Mouse (Mus musculus) gastrocnemius, adult 2 months (tissue): Measurements from ENCODE around the gene Zcchc8. TPM values are rescaled to one million over a fixed set of nuclear protein-coding genes. Genes with fewer than 3 reads are reported as not detected.

Experiments
- DNase-seq: peaks from one replicate; pipeline ENCODE4 v3.0.0; 2022
- H3K27ac ChIP-seq: fragments of 200-600 bp; 2 replicates; pipeline ENCODE4 v1.8.1; 2022; ENCODE audit warnings: mild to moderate bottlenecking
- H3K4me3 ChIP-seq: fragments of 200-600 bp; 2 replicates; pipeline ENCODE4 v1.8.1; 2022; ENCODE audit warnings: mild to moderate bottlenecking, moderate library complexity
- CTCF ChIP-seq: fragments of 200-600 bp; IDR thresholded peaks from 2 replicates; pipeline ENCODE4 v1.8.1; 2022; ENCODE audit warnings: antibody characterized with exemption, mild to moderate bottlenecking, moderate library complexity
- intact Hi-C: fragments of 180-260 bp; cut with DNase I; formaldehyde crosslinking; loops from one replicate; pipeline ENCODE4 v1.15.1; 2025
- total RNA-seq, 2 experiments: library from RNA; stranded (reverse); gene quantifications; 2 replicates each; pipeline ENCODE4 v1.2.3; 2021

Gene Zcchc8
- total RNA-seq, 2 experiments from 2014 or later, result 17.1 to 22.0 TPM

DNA sequence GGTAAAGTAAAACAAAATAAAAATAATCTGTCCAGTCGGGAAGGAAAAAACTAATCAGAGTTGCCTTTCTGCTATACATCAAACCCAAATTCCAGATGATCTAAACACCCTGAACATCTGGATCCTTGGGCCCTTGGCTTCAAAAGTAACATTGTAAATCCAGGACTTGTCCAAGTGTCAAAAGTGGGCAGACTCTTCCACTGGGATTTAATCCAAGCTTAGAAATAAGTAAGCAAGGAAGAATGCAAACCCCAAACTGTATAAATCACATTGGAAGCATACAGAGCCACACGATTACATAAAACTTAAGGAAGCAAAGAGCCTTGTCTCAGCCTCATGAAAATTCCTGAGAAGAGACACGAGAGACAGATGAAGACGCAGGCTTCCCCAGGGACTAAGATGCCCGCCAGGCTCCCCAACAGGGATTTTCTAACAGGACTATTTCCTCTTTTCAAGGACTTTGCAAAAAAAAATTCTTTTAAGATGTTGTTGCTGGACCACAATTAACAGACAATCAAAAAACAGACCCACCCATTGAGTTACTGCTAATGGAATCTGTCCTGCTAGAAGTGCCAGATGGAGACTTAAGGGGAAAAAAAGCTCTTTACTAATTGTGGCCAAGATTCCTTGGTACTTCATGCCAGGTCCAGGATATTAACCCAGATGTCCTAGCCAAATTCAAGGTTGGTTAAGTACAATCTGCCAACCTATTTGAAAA lies 41.2 kb downstream of the Zcchc8 start:
- intact Hi-C loops, result no loop called here
- H3K4me3 ChIP-seq, result peak overlapping the region; percentile 9; the same call in 1 of the 2 replicates
- H3K27ac ChIP-seq, result peak overlapping the region; percentile 99
- no peak for DNase-seq
- TF ChIP-seq CTCF, result no peak

DNA sequence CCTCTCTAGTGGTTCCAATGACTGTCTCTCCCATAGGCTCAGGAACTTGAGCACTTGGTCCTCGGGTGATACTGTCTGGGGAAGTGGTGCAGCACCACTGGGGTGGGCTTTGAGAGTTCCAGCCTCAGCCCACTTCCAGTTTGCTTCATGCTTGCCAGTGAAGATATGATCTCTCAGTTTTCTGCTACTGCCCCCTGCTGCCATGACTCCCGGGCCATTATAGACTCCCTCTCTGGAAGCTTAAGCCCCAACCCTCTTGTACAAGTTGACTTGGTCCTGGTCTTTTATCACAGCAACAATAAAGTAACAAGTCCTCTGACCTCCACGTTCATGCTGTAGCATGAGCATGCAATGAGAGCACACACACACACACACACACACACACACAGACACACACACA lies 41.8 kb downstream of the Zcchc8 start:
- TF ChIP-seq CTCF, result peak; percentile 17; the same call in 1 of the 2 replicates
- Histone ChIP-seq H3K4me3 (no peak overlapping the region), H3K27ac (peak overlapping the region; percentile 99)
- intact Hi-C loops, result no loop called here
- no peak for DNase-seq

DNA sequence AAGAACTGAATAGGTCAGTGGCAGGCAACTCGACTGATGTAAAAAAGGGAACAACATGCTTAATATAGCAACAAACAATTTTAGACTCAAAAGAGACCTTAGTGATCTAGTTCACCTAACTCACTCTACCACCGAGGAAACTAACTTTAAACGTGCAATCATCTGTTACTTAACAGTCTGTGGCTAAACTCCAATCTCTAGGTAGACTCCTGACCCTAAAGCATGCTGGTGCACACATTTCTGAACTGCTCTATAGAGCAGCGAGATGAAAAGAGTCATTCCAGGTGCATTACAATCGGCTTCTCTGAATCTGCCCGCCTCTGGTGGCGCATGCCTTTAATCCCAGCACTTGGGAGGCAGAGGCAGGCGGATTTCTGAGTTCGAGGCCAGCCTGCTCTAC lies 45.2 kb downstream of the Zcchc8 start:
- intact Hi-C loops, result no loop called here
- TF ChIP-seq CTCF, result no peak
- Histone ChIP-seq H3K4me3 (peak overlapping the region; percentile 34; the same call in 1 of the 2 replicates), H3K27ac (peak overlapping the region; percentile 84)
- no peak for DNase-seq

DNA sequence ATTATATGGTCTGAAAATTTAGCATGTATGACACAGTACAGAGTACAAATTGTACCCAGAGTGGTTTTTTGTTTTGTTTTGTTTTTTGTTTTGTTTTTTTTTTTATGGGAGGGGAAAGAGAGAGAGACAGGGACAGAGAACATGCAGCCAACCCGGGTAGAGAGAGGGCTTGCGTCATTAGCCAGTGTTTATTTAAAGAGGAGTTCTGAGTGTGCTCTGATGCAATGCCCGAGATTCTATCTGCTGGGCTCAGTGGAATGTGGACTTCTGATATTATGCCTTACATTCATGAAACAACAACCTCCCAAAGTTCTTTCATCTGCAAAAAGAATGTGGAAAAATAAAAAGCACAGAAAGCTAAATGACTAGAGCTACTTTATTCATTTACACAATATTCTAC lies 45.7 kb downstream of the Zcchc8 start:
- intact Hi-C loops, result no loop called here
- H3K4me3 ChIP-seq, result peak overlapping the region; percentile 34; the same call in 1 of the 2 replicates
- peak; percentile 57 for DNase-seq
- TF ChIP-seq CTCF, result no peak
- peak overlapping the region; percentile 84 for H3K27ac ChIP-seq

DNA sequence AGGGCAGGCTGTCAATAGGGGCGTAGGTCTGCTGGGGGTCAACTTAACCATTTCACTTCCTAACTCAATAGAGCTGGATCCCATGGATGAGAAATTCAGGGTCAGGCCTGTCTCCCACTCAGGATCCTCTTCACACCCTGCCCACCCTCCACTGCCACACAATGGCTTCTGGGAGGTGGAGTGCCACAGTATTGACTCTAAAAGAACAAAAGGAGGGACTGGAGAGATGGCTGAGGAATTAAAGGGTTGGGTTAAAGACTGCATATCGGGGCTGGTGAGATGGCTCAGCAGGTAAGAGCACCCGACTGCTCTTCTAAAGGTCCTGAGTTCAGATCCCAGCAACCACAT lies 49.5 kb downstream of the Zcchc8 start:
- DNase-seq, result no peak
- intact Hi-C loops, result no loop called here
- Histone ChIP-seq H3K4me3 (peak overlapping the region; percentile 73), H3K27ac (peak overlapping the region; percentile 97)
- no peak for TF ChIP-seq CTCF

DNA sequence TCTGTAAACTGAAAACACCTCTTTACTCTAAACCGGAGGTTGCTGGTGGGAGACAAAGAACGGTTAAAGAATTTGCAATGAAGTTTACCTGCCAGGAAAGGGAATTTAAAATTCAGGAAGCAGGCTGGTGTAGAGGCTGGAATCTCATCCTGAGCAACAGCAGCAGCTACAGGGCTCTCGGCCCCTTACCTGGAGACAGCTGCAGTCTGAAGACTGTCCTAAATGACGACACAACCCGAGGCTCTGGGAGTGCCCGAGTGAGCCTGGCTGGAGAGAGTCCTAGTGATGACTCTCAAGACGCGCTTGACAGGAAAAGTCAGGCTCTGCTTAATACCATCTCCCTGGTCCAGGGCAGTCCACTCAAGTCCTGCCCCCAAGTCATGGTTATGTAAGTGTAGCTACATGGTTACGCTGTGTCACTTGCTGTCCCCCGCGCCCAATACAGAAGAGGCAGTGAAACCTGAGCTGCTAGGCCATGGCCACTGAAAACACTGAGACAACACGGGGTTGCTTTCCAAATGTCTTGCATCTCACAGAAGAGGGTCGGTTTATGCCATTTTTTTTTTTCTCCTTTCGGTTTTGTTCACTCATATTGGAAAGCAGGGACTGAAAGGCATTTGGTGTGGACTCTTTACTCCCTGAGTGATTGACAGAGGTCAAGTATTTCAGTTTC lies 50.0 kb downstream of the Zcchc8 start:
- peak; percentile 84 for DNase-seq
- peak overlapping the region; percentile 97 for H3K27ac ChIP-seq
- intact Hi-C loops, result no loop called here
- TF ChIP-seq CTCF, result no peak
- H3K4me3 ChIP-seq, result peak overlapping the region; percentile 73

DNA sequence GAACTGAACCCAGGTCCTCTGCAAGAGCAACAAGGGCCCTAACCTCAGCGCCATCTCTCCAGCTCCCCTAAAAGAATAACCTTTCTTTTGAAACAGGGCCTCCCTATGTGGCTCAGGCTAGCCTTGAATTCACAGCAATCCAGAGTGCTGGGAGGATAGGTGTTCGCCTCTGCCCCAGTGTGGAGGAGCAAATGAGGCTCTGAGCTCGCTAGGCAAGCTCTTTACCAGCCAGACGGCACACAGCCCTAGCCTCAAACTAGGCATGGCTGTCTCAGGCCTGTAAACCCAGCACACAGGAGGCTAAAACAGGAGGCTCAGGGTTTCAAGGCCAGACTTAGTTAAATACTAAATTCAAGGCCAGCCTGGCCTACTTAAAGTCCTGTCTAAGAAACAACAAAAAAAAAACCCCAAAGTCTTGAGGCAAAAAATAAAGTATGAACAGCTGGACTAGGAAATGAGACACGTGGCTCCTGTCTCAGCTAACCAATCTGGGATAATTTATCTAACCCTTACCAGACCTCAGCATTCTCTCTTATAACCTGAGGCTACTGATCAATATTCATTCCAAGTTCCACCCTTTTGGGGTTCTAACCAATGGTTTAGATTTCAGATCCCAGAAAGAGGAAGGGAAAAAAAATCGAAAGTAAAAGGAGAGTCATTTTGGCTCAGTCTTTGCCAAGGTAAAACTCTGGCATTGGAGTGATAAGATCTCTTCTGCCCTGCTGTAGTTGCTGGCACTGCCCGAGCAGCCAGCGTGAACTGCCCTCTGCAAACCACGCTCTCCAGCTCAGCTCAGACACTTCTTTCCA lies 50.7 kb downstream of the Zcchc8 start:
- Histone ChIP-seq H3K27ac (peak overlapping the region; percentile 97), H3K4me3 (peak overlapping the region; percentile 73)
- DNase-seq, result peak; percentile 56
- intact Hi-C loops, result no loop called here
- no peak for TF ChIP-seq CTCF

DNA sequence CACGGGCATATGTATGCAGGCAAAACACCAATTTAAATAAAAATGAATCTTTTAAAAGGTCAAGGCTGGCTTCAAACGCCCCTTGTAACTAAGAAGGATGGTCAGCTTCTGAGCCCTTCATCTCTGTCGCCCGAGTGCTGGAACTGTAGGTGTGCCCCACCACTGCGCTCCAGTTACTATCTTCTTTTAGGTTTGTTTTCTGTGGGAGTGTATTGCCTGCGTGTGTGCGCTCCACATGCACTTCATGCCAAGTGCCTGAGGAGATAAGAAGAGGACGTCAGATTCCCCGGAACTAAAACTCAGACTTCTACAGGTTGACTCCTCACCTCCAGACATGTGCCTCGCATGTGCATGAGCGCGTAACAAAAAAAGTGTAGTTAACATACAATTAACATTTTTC lies 53.0 kb downstream of the Zcchc8 start:
- DNase-seq, result no peak
- H3K27ac ChIP-seq, result peak overlapping the region; percentile 97
- intact Hi-C loops, result no loop called here
- peak overlapping the region; percentile 73 for H3K4me3 ChIP-seq
- no peak for TF ChIP-seq CTCF

DNA sequence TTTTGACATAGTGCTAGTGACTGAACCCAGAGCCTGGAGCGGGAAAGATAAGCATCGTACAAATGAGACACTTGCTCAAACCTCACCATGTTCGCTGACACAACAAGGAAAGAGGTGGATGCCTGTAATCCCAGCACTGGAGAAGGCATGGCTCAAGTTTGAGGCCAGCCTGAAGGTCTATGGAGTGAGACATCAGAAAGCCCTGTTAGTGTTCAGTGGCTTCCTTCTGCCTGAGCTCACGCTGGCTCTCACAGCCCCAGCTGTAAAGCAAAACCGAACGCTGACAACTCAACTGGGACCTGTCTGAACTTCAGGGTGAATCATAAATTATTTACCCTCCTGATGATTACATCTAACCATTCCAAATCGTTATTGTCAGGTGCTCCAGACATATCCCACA lies 54.9 kb downstream of the Zcchc8 start:
- intact Hi-C loops, result no loop called here
- peak overlapping the region; percentile 97 for H3K27ac ChIP-seq
- peak overlapping the region; percentile 73 for H3K4me3 ChIP-seq
- no peak for TF ChIP-seq CTCF
- peak; percentile 60 for DNase-seq

DNA sequence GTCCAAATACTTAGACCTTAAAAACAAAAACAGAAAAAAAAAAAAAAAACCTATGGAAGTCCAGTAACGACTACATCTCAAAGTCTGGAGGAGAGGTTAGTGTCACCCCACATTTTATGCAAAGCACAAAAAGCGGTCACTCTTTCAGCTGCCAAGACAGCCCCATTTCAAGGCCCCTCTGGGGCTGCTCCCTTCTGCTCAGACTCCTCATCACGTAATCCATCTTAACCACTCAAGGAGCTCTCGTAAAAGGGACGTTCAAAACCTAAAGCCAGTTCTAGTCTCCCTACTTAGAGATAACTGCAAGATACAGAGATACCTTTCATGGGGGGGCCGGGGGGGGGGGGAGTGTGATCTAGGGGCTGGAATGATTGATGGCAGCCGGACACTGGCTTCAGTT lies 56.6 kb downstream of the Zcchc8 start:
- no peak for TF ChIP-seq CTCF
- intact Hi-C loops, result no loop called here
- Histone ChIP-seq H3K4me3 (peak overlapping the region; percentile 48), H3K27ac (peak overlapping the region; percentile 97)
- no peak for DNase-seq

DNA sequence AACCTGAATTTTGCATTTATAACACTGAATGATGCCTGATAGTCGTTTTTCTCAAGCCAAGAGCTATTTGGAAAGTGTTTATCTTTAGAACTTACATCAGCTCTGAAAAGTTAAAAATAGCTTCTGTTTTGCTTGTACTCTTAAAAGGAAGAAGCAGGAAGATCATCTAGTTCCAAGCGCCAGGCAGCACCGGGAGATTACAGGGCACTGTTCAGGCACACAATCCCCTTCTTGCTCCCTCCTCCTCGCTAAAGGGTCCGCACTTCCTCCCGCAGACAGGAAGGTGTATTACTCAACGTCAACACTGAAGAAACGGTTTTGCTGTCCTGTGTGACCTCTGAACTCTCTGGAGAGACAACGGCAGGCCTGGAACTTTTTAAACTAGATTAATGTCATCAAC lies 58.8 kb downstream of the Zcchc8 start:
- peak overlapping the region; percentile 97 for H3K27ac ChIP-seq
- peak; percentile 69 for DNase-seq
- H3K4me3 ChIP-seq, result peak overlapping the region; percentile 56
- no peak for TF ChIP-seq CTCF
- intact Hi-C loops, result no loop called here

DNA sequence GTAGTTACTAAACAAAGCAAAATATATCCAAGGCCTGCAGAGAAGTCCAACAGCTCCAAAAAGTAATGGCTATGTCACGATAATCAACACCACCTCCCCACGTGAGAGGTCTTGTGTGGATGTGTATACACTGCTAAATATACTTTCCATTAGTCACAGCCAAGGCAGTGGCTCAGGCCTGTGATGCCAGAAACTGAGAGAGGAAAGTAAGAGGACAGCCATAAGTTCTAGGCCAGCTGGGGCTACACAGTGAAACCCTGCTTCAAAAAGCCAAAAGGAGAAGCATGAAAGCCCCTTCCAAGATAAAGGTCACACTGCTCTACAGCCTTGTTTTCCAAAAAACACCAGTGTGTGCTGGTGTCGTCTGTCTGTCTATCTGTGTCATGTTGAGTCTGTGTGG lies 59.3 kb downstream of the Zcchc8 start:
- peak overlapping the region; percentile 97 for H3K27ac ChIP-seq
- intact Hi-C loops, result no loop called here
- TF ChIP-seq CTCF, result no peak
- DNase-seq, result peak; percentile 66
- peak overlapping the region; percentile 56 for H3K4me3 ChIP-seq

DNA sequence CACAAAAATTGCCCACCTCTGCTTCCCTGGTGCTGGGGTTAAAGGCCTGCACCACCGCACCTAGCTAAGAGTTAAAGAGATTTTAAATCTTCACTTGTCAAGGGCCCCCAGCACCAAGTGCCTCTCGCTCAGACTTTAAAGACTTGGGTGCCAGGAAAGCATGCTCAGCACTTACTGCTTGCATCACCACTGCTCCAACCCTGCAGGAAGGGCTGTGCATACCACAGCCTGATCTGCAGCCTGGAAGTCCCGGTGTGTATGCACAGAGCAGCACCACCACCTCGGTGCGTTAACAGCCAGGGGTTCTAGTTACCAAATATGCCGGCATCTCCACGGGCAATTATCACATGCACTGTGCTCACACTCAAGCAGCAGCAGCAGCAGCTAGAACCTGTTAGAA lies 63.2 kb downstream of the Zcchc8 start:
- peak; percentile 40 for DNase-seq
- no peak for TF ChIP-seq CTCF
- Histone ChIP-seq H3K27ac (peak overlapping the region; percentile 65), H3K4me3 (peak overlapping the region; percentile 26)
- intact Hi-C loops, result loop anchor here (5.0 kb wide), 1 partner anchor 40 kb away; no protein-coding TSS in a partner anchor
